Mouse (Mus musculus): ENCODE measurements around the gene Zfp78.
A peak's percentile ranks its signal among the peaks of the same experiment; 100 is the strongest.
"Not testable (repeated sequence)": the region's sequence is repeated elsewhere in the genome, so short reads cannot be mapped to it uniquely, and the experiment has no call there.

Gene Zfp78

GRCm38 (mm10) chr7:6363047-6363488 lies at the start of gene Zfp78:
Gene Zfp78, plus strand, starts transcription at chr7:6363280.
- DNase-seq (ENCODE audit: low read depth, low spot score), result peak; percentile 83

GRCm38 (mm10) chr7:6330458-6331232 lies 32.4 kb upstream of the Zfp78 start:
- no peak for DNase-seq (ENCODE audit: low read depth, low spot score)

- DNase-seq (ENCODE audit: low read depth, low spot score), result peak; percentile 74
These were observed 31.7 kb upstream of the Zfp78 start, which contains the start of gene Zfp583 for GRCm38 (mm10) chr7:6331233-6331956. Gene Zfp583, minus strand, starts transcription at chr7:6331285.

- no peak for DNase-seq (ENCODE audit: low read depth, low spot score)
These were observed 23.2 kb upstream of the Zfp78 start for GRCm38 (mm10) chr7:6339865-6340264.

- peak; percentile 72 for DNase-seq (ENCODE audit: low read depth, low spot score)
These were observed 19.5 kb upstream of the Zfp78 start, which contains the start of gene Gm3854 for GRCm38 (mm10) chr7:6343501-6344071. Gene Gm3854, plus strand, starts transcription at chr7:6343759.

GRCm38 (mm10) chr7:6344124-6344523 lies 19.0 kb upstream of the Zfp78 start:
- DNase-seq (ENCODE audit: low read depth, low spot score), result no peak

GRCm38 (mm10) chr7:6358121-6358520 lies 5.0 kb upstream of the Zfp78 start:
- DNase-seq (ENCODE audit: low read depth, low spot score), result no peak

- DNase-seq (ENCODE audit: low read depth, low spot score), result no peak
These were observed 4.0 kb upstream of the Zfp78 start for GRCm38 (mm10) chr7:6358937-6359590.

- DNase-seq (ENCODE audit: low read depth, low spot score), result no peak
These were observed 2.5 kb upstream of the Zfp78 start for GRCm38 (mm10) chr7:6360477-6361060.

- DNase-seq (ENCODE audit: low read depth, low spot score), result no peak
These were observed 1.3 kb upstream of the Zfp78 start for GRCm38 (mm10) chr7:6361756-6362155.

GRCm38 (mm10) chr7:6362268-6363046 lies 623 bp upstream of the Zfp78 start:
- DNase-seq (ENCODE audit: low read depth, low spot score), result peak; percentile 96

- DNase-seq (ENCODE audit: low read depth, low spot score), result no peak
These were observed 1.7 kb downstream of the Zfp78 start for GRCm38 (mm10) chr7:6364761-6365160.

- DNase-seq (ENCODE audit: low read depth, low spot score), result no peak
These were observed 4.1 kb downstream of the Zfp78 start for GRCm38 (mm10) chr7:6367185-6367584.

GRCm38 (mm10) chr7:6368146-6368545 lies 5.1 kb downstream of the Zfp78 start:
- not testable (repeated sequence) for DNase-seq (ENCODE audit: low read depth, low spot score)

GRCm38 (mm10) chr7:6369460-6369859 lies 6.4 kb downstream of the Zfp78 start:
- no peak for DNase-seq (ENCODE audit: low read depth, low spot score)

GRCm38 (mm10) chr7:6372993-6373392 lies 9.9 kb downstream of the Zfp78 start:
- DNase-seq (ENCODE audit: low read depth, low spot score), result no peak

GRCm38 (mm10) chr7:6378441-6378840 lies 15.4 kb downstream of the Zfp78 start:
- no peak for DNase-seq (ENCODE audit: low read depth, low spot score)

GRCm38 (mm10) chr7:6381431-6381830 lies 18.4 kb downstream of the Zfp78 start:
- no peak for DNase-seq (ENCODE audit: low read depth, low spot score)

GRCm38 (mm10) chr7:6383044-6383455 lies 20.0 kb downstream of the Zfp78 start, which contains the start of gene Zfp28:
Gene Zfp28, plus strand, starts transcription at chr7:6383295.
- DNase-seq (ENCODE audit: low read depth, low spot score), result peak; percentile 89

- DNase-seq (ENCODE audit: low read depth, low spot score), result no peak
These were observed 20.9 kb downstream of the Zfp78 start for GRCm38 (mm10) chr7:6384011-6384410.

- DNase-seq (ENCODE audit: low read depth, low spot score), result no peak
These were observed 23.9 kb downstream of the Zfp78 start for GRCm38 (mm10) chr7:6386995-6387394.

All from WW6 (cell line).